Mouse (Mus musculus) G1E (cell line): ENCODE data around the gene Mmp12. TPM values are rescaled to one million over a fixed set of nuclear protein-coding genes. Genes with fewer than 3 reads are reported as not detected.
"Not testable (repeated sequence)": the region's sequence is repeated elsewhere in the genome, so short reads cannot be mapped to it uniquely, and the experiment has no call there.

Source experiments
- ATAC-seq: 2 replicates; pipeline ENCODE4 v1.8.0; 2016; ENCODE audit warnings: mild to moderate bottlenecking; ENCODE audit not compliant: insufficient number of reproducible peaks, poor library complexity, low FRiP score, severe bottlenecking; ENCODE audit errors: extremely low read depth
- DNase-seq: peaks from one replicate; pipeline ENCODE4 v3.0.0; 2012; ENCODE audit warnings: low spot score
- H3K27me3 ChIP-seq: 2 replicates; pipeline ENCODE4 v1.6.1; 2012; ENCODE audit warnings: mild to moderate bottlenecking, low read length, inconsistent platforms; ENCODE audit not compliant: insufficient read depth
- H3K36me3 ChIP-seq: replicated peaks from 2 replicates; pipeline ENCODE3; 2012; ENCODE audit warnings: mild to moderate bottlenecking, inconsistent platforms
- H3K4me1 ChIP-seq: 2 replicates; pipeline ENCODE4 v1.6.1; 2012; ENCODE audit warnings: low read depth, low read length, inconsistent platforms, mixed read lengths; ENCODE audit not compliant: insufficient read depth
- H3K4me3 ChIP-seq: 2 replicates; pipeline ENCODE4 v1.5.1; 2012; ENCODE audit warnings: low read depth, mild to moderate bottlenecking, inconsistent platforms, low read length, moderate library complexity, mixed read lengths
- H3K9me3 ChIP-seq: replicated peaks from 2 replicates; pipeline ENCODE4 v1.6.1; 2012; ENCODE audit warnings: inconsistent platforms
- CTCF ChIP-seq: IDR thresholded peaks from 2 replicates; pipeline ENCODE4 v1.5.1; 2012; ENCODE audit warnings: low read depth, low read length, inconsistent platforms, mixed read lengths
- GATA1 ChIP-seq: IDR thresholded peaks from 2 replicates; pipeline ENCODE4 v1.6.1; 2012; ENCODE audit warnings: borderline replicate concordance, low read length, inconsistent platforms, mixed read lengths
- GATA2 ChIP-seq: IDR thresholded peaks from 2 replicates; pipeline ENCODE4 v1.6.1; 2012; ENCODE audit warnings: low read depth, low read length, inconsistent platforms, borderline replicate concordance
- POLR2AphosphoS5 ChIP-seq: IDR thresholded peaks from 2 replicates; pipeline ENCODE4 v1.6.1; 2012; ENCODE audit warnings: low read depth, low read length, inconsistent platforms; ENCODE audit not compliant: insufficient replicate concordance
- TAL1 ChIP-seq: conservative IDR thresholded peaks from 2 replicates; pipeline ENCODE4 v1.6.1; 2012; ENCODE audit warnings: low read depth, low read length, inconsistent platforms, mixed read lengths
- polyA plus RNA-seq: library from polyadenylated mRNA; stranded (reverse); fragments of >175 nt; gene quantifications from 2 replicates; pipeline ENCODE4 v1.2.3, GENCODE M21; 2012
- total RNA-seq, 2 experiments: library from RNA; stranded (forward) in 1 of 2; stranded (reverse) in 1 of 2; fragments of 200-1000 nt in 1 of 2; fragments of >200 nt in 1 of 2; fragmentation: Nextera tagmentation in 1 of 2; gene quantifications; 2 replicates each; pipeline ENCODE4 v1.2.3; 2014 to 2017

The Mmp12 gene
- total and polyA plus RNA-seq, 3 experiments: 0.33 TPM; not detected in 2

DNA sequence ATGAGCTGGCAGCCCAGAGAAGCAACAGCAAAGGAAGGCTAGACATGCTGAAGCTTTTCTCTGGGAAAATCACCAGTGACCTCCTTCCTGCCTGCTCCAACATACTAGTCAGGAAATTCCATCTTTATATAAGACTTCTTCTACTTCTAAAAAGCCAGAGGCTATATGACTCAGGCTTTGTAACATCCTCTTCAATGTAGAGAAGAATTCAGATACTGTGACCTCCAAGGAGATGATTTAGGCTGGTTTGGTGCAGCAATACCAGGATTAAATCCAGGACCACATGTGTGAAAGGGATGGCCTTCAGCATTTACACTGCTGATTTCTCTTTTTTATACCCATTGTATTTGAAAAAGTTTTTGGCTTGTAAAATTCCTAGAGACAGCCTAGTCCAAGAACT is 43.8 kb downstream of the Mmp12 start, which contains the start of gene Mmp1b:
Gene Mmp1b (minus strand): TSS at position 101 of the 400 bp plus-strand sequence.
- ATAC-seq (no peak), DNase-seq (no peak)
- Histone ChIP-seq H3K27me3 (no peaks in the 10 kb centered on the region), H3K4me3 (no peak within 1 kb of the TSS), H3K9me3 (no peaks in the 10 kb centered on the region), H3K36me3 (no peaks in the 10 kb centered on the region), H3K4me1 (no peaks in the 10 kb centered on the region)
- TF ChIP-seq TAL1 (no peak), GATA2 (no peak), CTCF (no peak), GATA1 (no peak), POLR2AphosphoS5 (no peak)

DNA sequence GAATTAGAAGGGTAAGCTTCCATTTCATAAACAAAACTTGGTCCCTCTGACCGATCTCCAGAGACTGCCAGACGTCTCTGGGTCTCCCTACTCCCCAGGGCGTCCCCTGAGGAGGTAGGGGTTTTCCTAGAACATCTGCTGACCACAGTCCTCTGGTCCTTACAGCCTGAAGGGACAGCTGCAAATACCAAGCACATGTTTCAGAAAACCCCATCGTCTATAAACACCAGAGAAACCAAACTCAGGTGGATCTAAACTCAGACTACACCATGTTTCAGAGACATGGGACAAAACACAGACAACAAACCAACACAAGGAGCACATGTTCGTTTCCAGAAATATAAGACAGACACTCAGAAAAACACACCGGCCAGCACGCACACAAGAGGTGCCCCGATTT is 52.4 kb downstream of the Mmp12 start:
- not testable (repeated sequence) for DNase-seq, H3K4me1 ChIP-seq, H3K4me3 ChIP-seq, H3K27me3 ChIP-seq, H3K9me3 ChIP-seq, H3K36me3 ChIP-seq, ATAC-seq

Other genes with a start within 250 kb of the Mmp12 start
- gene Dync2h1, start 159.9 kb upstream of the Mmp12 start, total RNA-seq (2014; fragmentation: Nextera tagmentation): 46.3 and 51.3 TPM in 2 replicates
- 14.6 and 17.0 TPM in 2 replicates for gene Dync2h1, start 159.9 kb upstream of the Mmp12 start, total RNA-seq (2017)
- gene Dync2h1, start 159.9 kb upstream of the Mmp12 start, polyA plus RNA-seq: 0.41 and 0.42 TPM in 2 replicates
- 62.0 and 67.5 TPM in 2 replicates for gene Dcun1d5, start 159.9 kb upstream of the Mmp12 start, total RNA-seq (2014; fragmentation: Nextera tagmentation)
- gene Dcun1d5, start 159.9 kb upstream of the Mmp12 start, total RNA-seq (2017): 133 and 164 TPM in 2 replicates
- 145 and 172 TPM in 2 replicates for gene Dcun1d5, start 159.9 kb upstream of the Mmp12 start, polyA plus RNA-seq
- not detected in 2 replicates for gene Mmp13, start 71.9 kb upstream of the Mmp12 start, total RNA-seq (2014; fragmentation: Nextera tagmentation)
- 0.11 TPM in 1 of 2 replicates, not detected in the other for gene Mmp13, start 71.9 kb upstream of the Mmp12 start, total RNA-seq (2017)
- gene Mmp13, start 71.9 kb upstream of the Mmp12 start, polyA plus RNA-seq: not detected in 2 replicates
- not detected in 2 replicates for gene Mmp1b, start 43.7 kb downstream of the Mmp12 start, total RNA-seq (2014; fragmentation: Nextera tagmentation)
- not detected in 2 replicates for gene Mmp1b, start 43.7 kb downstream of the Mmp12 start, total RNA-seq (2017)
- gene Mmp1b, start 43.7 kb downstream of the Mmp12 start, polyA plus RNA-seq: not detected in 2 replicates
- gene Mmp3, start 101.4 kb downstream of the Mmp12 start, total RNA-seq (2014; fragmentation: Nextera tagmentation): not detected in 2 replicates
- 0.05 and 0.06 TPM in 2 replicates for gene Mmp3, start 101.4 kb downstream of the Mmp12 start, total RNA-seq (2017)
- not detected in 2 replicates for gene Mmp3, start 101.4 kb downstream of the Mmp12 start, polyA plus RNA-seq
- gene Mmp10, start 158.0 kb downstream of the Mmp12 start, total RNA-seq (2014; fragmentation: Nextera tagmentation): not detected in 2 replicates
- 0.05 TPM in 1 of 2 replicates, not detected in the other for gene Mmp10, start 158.0 kb downstream of the Mmp12 start, total RNA-seq (2017)
- not detected in 2 replicates for gene Mmp10, start 158.0 kb downstream of the Mmp12 start, polyA plus RNA-seq
- gene Mmp8, start 214.1 kb downstream of the Mmp12 start, total RNA-seq (2014; fragmentation: Nextera tagmentation): not detected in 2 replicates
- gene Mmp8, start 214.1 kb downstream of the Mmp12 start, total RNA-seq (2017): 0.52 and 0.71 TPM in 2 replicates
- gene Mmp8, start 214.1 kb downstream of the Mmp12 start, polyA plus RNA-seq: 0.03 and 0.20 TPM in 2 replicates
- gene Mmp27, start 227.0 kb downstream of the Mmp12 start, total RNA-seq (2014; fragmentation: Nextera tagmentation): 0.68 TPM in 1 of 2 replicates, not detected in the other
- 3.4 and 3.5 TPM in 2 replicates for gene Mmp27, start 227.0 kb downstream of the Mmp12 start, total RNA-seq (2017)
- not detected in 2 replicates for gene Mmp27, start 227.0 kb downstream of the Mmp12 start, polyA plus RNA-seq